Mouse (Mus musculus) cerebral cortex, adult 2 months (tissue): ENCODE data around the gene Fndc3b.

Source experiments
- WGBS: fragments of 180-500 bp; shearing (Covaris S2); methylation state at CpG from one replicate; pipeline ENCODE4 v1.1.7; 2018; 5-methylcytosine and 5-hydroxymethylcytosine counted together

Fndc3b gene

GRCm38 (mm10) chr3:27710648-27711428, at the start of gene Fndc3b:
Gene Fndc3b, minus strand, starts transcription at chr3:27711307.
- under 1% methylated on average over 88 of the region's 90 CpGs for WGBS

- 68% methylated on average over 2 of the region's 2 CpGs for WGBS
Measured at GRCm38 (mm10) chr3:27760278-27760677, 49.2 kb upstream of the Fndc3b start.

GRCm38 (mm10) chr3:27758976-27759375, 47.9 kb upstream of the Fndc3b start:
- WGBS = 47% methylated on average over 6 of the region's 6 CpGs

- 77% methylated on average over 5 of the region's 5 CpGs for WGBS
Measured at GRCm38 (mm10) chr3:27751657-27752056, 40.5 kb upstream of the Fndc3b start.

GRCm38 (mm10) chr3:27751156-27751555, 40.0 kb upstream of the Fndc3b start:
- WGBS = 86% methylated on average over 5 of the region's 5 CpGs

- 95% methylated on average over 9 of the region's 9 CpGs for WGBS
Measured at GRCm38 (mm10) chr3:27745651-27746050, 34.5 kb upstream of the Fndc3b start.

GRCm38 (mm10) chr3:27744754-27745153, 33.6 kb upstream of the Fndc3b start:
- 68% methylated on average over 7 of the region's 7 CpGs for WGBS

GRCm38 (mm10) chr3:27743271-27744145, 32.4 kb upstream of the Fndc3b start:
- 63% methylated on average over 9 of the region's 9 CpGs for WGBS

- WGBS = 79% methylated on average over 2 of the region's 2 CpGs
Measured at GRCm38 (mm10) chr3:27742124-27742523, 31.0 kb upstream of the Fndc3b start.

- 53% methylated on average over 7 of the region's 7 CpGs for WGBS
Measured at GRCm38 (mm10) chr3:27740136-27740535, 29.0 kb upstream of the Fndc3b start.

- WGBS = 36% methylated on average over 9 of the region's 9 CpGs
Measured at GRCm38 (mm10) chr3:27736180-27736579, 25.1 kb upstream of the Fndc3b start.

- WGBS = 84% methylated on average over 5 of the region's 5 CpGs
Measured at GRCm38 (mm10) chr3:27735113-27735512, 24.0 kb upstream of the Fndc3b start.

GRCm38 (mm10) chr3:27728798-27729782, 18.0 kb upstream of the Fndc3b start:
- WGBS = 94% methylated on average over 8 of the region's 8 CpGs

GRCm38 (mm10) chr3:27728176-27728575, 17.1 kb upstream of the Fndc3b start:
- WGBS = 42% methylated on average over 7 of the region's 7 CpGs

- 87% methylated on average over 6 of the region's 6 CpGs for WGBS
Measured at GRCm38 (mm10) chr3:27725752-27726151, 14.6 kb upstream of the Fndc3b start.

GRCm38 (mm10) chr3:27724208-27724607, 13.1 kb upstream of the Fndc3b start:
- 48% methylated on average over 8 of the region's 8 CpGs for WGBS

GRCm38 (mm10) chr3:27718829-27719365, 7.8 kb upstream of the Fndc3b start:
- WGBS = 96% methylated on average over 5 of the region's 5 CpGs

GRCm38 (mm10) chr3:27713971-27714370, 2.9 kb upstream of the Fndc3b start:
- WGBS = 83% methylated on average over 4 of the region's 4 CpGs

GRCm38 (mm10) chr3:27712421-27712820, 1.3 kb upstream of the Fndc3b start:
- 74% methylated on average over 6 of the region's 6 CpGs for WGBS

GRCm38 (mm10) chr3:27709906-27710647, 1.0 kb downstream of the Fndc3b start:
- 1% methylated on average over 80 of the region's 86 CpGs for WGBS
